Mouse (Mus musculus): ENCODE results near the gene Efcab8.

DNA sequence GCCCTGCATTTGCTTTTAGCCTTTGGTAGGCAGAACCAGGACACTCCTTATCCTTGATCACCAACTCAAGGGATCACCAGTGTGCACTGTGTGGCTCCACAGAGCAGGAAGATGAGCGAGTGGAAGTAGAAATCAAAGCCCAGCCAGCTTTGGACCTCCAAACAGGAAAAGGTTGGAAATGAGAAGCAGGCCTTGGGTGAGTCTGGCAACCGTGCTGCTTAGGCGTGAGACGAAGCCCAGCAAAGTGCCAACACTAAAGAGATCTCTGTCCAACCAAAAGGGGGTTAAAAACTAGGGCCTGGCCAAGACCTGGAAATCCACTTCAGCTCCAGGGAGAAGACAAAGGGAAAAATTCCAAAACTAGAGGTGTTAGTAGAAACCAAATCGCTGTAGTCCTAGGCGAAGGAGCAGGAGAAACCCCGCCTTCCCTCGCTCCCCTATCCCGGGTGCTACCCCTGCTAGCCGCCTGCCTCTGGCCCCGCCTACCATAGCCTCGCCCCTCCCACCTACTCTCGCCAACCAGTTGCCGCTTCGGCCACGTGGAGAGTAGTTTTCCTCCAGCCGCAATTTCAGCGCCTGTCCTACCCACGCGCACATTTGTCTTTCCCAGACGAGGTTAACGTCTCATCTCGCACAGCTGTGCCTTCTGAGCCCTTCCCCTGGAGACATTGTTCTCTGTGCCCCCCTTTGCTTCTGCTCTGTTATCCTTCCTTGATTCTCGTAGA is 931 bp upstream of the Efcab8 start:
- TF ChIP-seq CTCF (conservative IDR thresholded peaks at IDR 0.05 in 1 of 2, IDR thresholded peaks at IDR 0.05 in 1 of 2; ENCODE audit: low read depth in 2 of 2, low read length in 2 of 2) (no peak), MAFK (IDR thresholded peaks at IDR 0.05; ENCODE audit: insufficient replicate concordance, low read length) (no peak), TBP (conservative IDR thresholded peaks at IDR 0.05; ENCODE audit: low read depth, low read length) (no peak), JUN (IDR thresholded peaks at IDR 0.05; ENCODE audit: insufficient read depth, low read depth, low read length) (no peak), POLR2A (IDR thresholded peaks at IDR 0.05; ENCODE audit: low read depth, low read length) (no peak), ZC3H11A (IDR thresholded peaks at IDR 0.05; ENCODE audit: low read depth, low read length) (no peak), TCF12 (IDR thresholded peaks at IDR 0.05; ENCODE audit: low read depth, low read length) (no peak), MAX (IDR thresholded peaks at IDR 0.05; ENCODE audit: low read length) (no peak), EP300 (IDR thresholded peaks at IDR 0.05; ENCODE audit: low read length) (no peak)

All from CH12.LX (cell line).